In the genomic region with DNA sequence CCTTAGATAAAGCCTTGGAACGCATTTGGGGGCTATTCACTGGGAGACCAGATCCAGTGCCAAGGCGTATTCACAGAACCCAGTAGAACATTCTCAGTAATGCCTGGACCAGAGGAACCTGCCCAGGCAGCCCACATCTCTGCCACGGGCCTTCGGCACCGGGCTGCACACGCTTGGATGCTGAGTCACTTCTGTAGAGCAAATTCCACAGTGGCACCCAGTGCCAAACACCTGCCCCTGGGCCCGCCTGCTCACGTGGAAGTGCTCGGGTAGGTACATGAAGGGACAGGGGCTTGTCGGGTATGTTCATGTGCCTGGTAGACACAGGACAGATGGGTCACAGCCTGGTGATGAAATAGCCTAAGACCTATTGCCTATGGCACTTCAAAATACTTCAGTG, we compare ENCODE assay signal across 27 mouse cellular contexts.
A peak's percentile ranks its signal among the peaks of the same experiment; 100 is the strongest.
DNase-seq lines count a peak whose midpoint lies in the region; ATAC-seq and TF ChIP-seq lines count a peak whose summit lies in the region.
"Had no signal": no experiment of that assay in that cellular context is flagged by ENCODE, and none has a peak within 500 bp of the region (broad histone marks: within the 10 kb centered on the region; RNA-seq: fewer than 3 reads in every experiment).

No protein-coding gene starts in this region.

- no peak overlapping the region for H3K4me2 ChIP-seq in midbrain, embryonic 11.5 days
- no peak overlapping the region for H3K4me2 ChIP-seq in stomach, postnatal 0 days (replicated peaks; ENCODE audit: low read depth)
- H3K4me2 ChIP-seq: embryonic facial prominence, embryonic 13.5 days; heart, embryonic 13.5 days; hindbrain, embryonic 12.5 days; hindbrain, embryonic 15.5 days had no signal

- no peak for TF ChIP-seq EP300 in stomach, postnatal 0 days (optimal IDR thresholded peaks at IDR 0.05)

- no peak overlapping the region for H3K27ac ChIP-seq in midbrain, embryonic 11.5 days (ENCODE audit: low read depth, low read length)
- H3K27ac ChIP-seq in midbrain, embryonic 10.5 days (replicated peaks) = no peak overlapping the region
- no peak overlapping the region for H3K27ac ChIP-seq in stomach, postnatal 0 days (replicated peaks)
- H3K27ac ChIP-seq: embryonic facial prominence, embryonic 10.5 days; embryonic facial prominence, embryonic 13.5 days; forebrain, embryonic 10.5 days; heart, adult 2 months; heart, embryonic 10.5 days; heart, embryonic 13.5 days; hindbrain, embryonic 12.5 days; hindbrain, embryonic 15.5 days had no signal

- no peak for TF ChIP-seq CTCF in stomach, postnatal 0 days (IDR thresholded peaks at IDR 0.05; ENCODE audit: low read depth)

- no peaks in the 10 kb centered on the region for H3K27me3 ChIP-seq in midbrain, embryonic 11.5 days (ENCODE audit: control insufficient read depth, insufficient read depth, low read length)
- H3K27me3 ChIP-seq in midbrain, embryonic 10.5 days (ENCODE audit: low read depth, poor library complexity, severe bottlenecking) = no peaks in the 10 kb centered on the region
- H3K27me3 ChIP-seq in stomach, postnatal 0 days (ENCODE audit: control insufficient read depth, insufficient read depth, low read length) = no peaks in the 10 kb centered on the region
- H3K27me3 ChIP-seq: embryonic facial prominence, embryonic 13.5 days; hindbrain, embryonic 12.5 days; hindbrain, embryonic 15.5 days had no signal

- DNase-seq in midbrain, embryonic 11.5 days (ENCODE audit: low spot score, missing footprints) = peak; percentile 31
- no peak for DNase-seq in midbrain, embryonic 10.5 days (ENCODE audit: low spot score)
- DNase-seq in 3134 (ENCODE audit: extremely low read depth, insufficient read length, low spot score) = peak; percentile 26
- DNase-seq in stomach, postnatal 0 days (ENCODE audit: low spot score) = no peak
- DNase-seq in urinary bladder, postnatal 36 days (ENCODE audit: low spot score in 2 of 2) = peak; percentile 45 to 58
- no peak for DNase-seq in kidney, postnatal 10 days
- DNase-seq: adrenal gland, adult 2 months; adrenal gland, postnatal 14 days; cerebellum, adult 11 months; cerebellum, adult 2 months; cerebellum, adult 9-11 months; cerebellum, postnatal 36 days; embryo, embryonic 11 days; gastrocnemius, postnatal 25 days; heart, adult 2 months; heart, postnatal 14 days had no signal

- H3K36me3 ChIP-seq in midbrain, embryonic 11.5 days (ENCODE audit: control insufficient read depth, insufficient read depth, low read length) = no peaks in the 10 kb centered on the region
- H3K36me3 ChIP-seq in midbrain, embryonic 10.5 days = no peaks in the 10 kb centered on the region
- no peaks in the 10 kb centered on the region for H3K36me3 ChIP-seq in stomach, postnatal 0 days (ENCODE audit: control insufficient read depth, insufficient read depth, low read length)
- H3K36me3 ChIP-seq: embryonic facial prominence, embryonic 10.5 days; embryonic facial prominence, embryonic 13.5 days; forebrain, embryonic 10.5 days; heart, embryonic 10.5 days; heart, embryonic 13.5 days; hindbrain, embryonic 12.5 days; hindbrain, embryonic 15.5 days had no signal

- no peaks in the 10 kb centered on the region for H3K9me3 ChIP-seq in midbrain, embryonic 11.5 days (ENCODE audit: control insufficient read depth, low read length)
- no peaks in the 10 kb centered on the region for H3K9me3 ChIP-seq in midbrain, embryonic 10.5 days (replicated peaks)
- H3K9me3 ChIP-seq in stomach, postnatal 0 days (ENCODE audit: control insufficient read depth, low read length) = no peaks in the 10 kb centered on the region
- H3K9me3 ChIP-seq: embryonic facial prominence, embryonic 10.5 days; embryonic facial prominence, embryonic 13.5 days; forebrain, embryonic 10.5 days; heart, embryonic 10.5 days; heart, embryonic 13.5 days; hindbrain, embryonic 12.5 days; hindbrain, embryonic 15.5 days had no signal

- WGBS in midbrain, embryonic 11.5 days = 93% methylated on average over 10 of the region's 10 CpGs
- WGBS in midbrain, embryonic 10.5 days = 94% methylated on average over 10 of the region's 10 CpGs
- WGBS in stomach, postnatal 0 days = 67% methylated on average over 10 of the region's 10 CpGs

- H3K4me1 ChIP-seq in midbrain, embryonic 11.5 days (ENCODE audit: control insufficient read depth, insufficient read depth, low read length) = no peaks in the 10 kb centered on the region
- peaks cover 3% of the 10 kb centered on the region; the same call in 1 of the 2 replicates for H3K4me1 ChIP-seq in midbrain, embryonic 10.5 days
- no peaks in the 10 kb centered on the region for H3K4me1 ChIP-seq in stomach, postnatal 0 days (replicated peaks; ENCODE audit: control insufficient read depth, insufficient read depth)
- H3K4me1 ChIP-seq: embryonic facial prominence, embryonic 10.5 days; forebrain, embryonic 10.5 days; heart, embryonic 10.5 days; hindbrain, embryonic 12.5 days; hindbrain, embryonic 15.5 days had no signal

- H3K4me3 ChIP-seq in midbrain, embryonic 11.5 days (ENCODE audit: low read depth, low read length) = no peak overlapping the region
- no peak overlapping the region for H3K4me3 ChIP-seq in midbrain, embryonic 10.5 days
- H3K4me3 ChIP-seq in stomach, postnatal 0 days (ENCODE audit: low read depth, low read length) = no peak overlapping the region
- H3K4me3 ChIP-seq: embryonic facial prominence, embryonic 10.5 days; embryonic facial prominence, embryonic 13.5 days; erythroblast, embryonic 14.5 days; forebrain, embryonic 10.5 days; heart, adult 2 months; heart, embryonic 10.5 days; heart, embryonic 13.5 days; hindbrain, embryonic 12.5 days; hindbrain, embryonic 15.5 days had no signal

- ATAC-seq in midbrain, embryonic 11.5 days (ENCODE audit: low FRiP score) = no peak
- 0 out of 2 replicates have a peak, but pooled peaks have one; percentile 15 for ATAC-seq in stomach, postnatal 0 days (ENCODE audit: low FRiP score, low TSS enrichment)
- no peak for ATAC-seq in megakaryocyte-erythroid progenitor cell, adult 5-6 weeks (replicated peaks; ENCODE audit: low FRiP score, low TSS enrichment, poor library complexity, severe bottlenecking)
- ATAC-seq: CD4-positive, CD25-positive, alpha-beta regulatory T cell, adult 4 months; forebrain, embryonic 14.5 days had no signal

- no peak overlapping the region for H3K9ac ChIP-seq in midbrain, embryonic 11.5 days (ENCODE audit: low read length)
- no peak overlapping the region for H3K9ac ChIP-seq in stomach, postnatal 0 days (ENCODE audit: low read length)
- H3K9ac ChIP-seq: embryonic facial prominence, embryonic 13.5 days; heart, embryonic 13.5 days; hindbrain, embryonic 12.5 days; hindbrain, embryonic 15.5 days had no signal

Comparison
In these comparisons a context has a peak if more than half of its experiments do, and no peak if none do; other contexts are left out.
1. DNase-seq: peak in midbrain, embryonic 11.5 days (single experiment), 3134 (single experiment) and urinary bladder, postnatal 36 days (2 of 2); none in midbrain, embryonic 10.5 days (single experiment), stomach, postnatal 0 days (single experiment) and kidney, postnatal 10 days (single experiment).